Mouse (Mus musculus) heart, adult 2 months (tissue): ENCODE measurements at regions not wholly inside any gene's neighbourhood (a gene's known extent, or its start where the extent isn't known, plus 50 kb on each side); places are given as distances from the start of the nearest gene placed in this dataset.

Source experiments
- DNase-seq, 2 experiments: peaks; one replicate each; pipeline ENCODE4 v3.0.0; 2021
- H3K27ac ChIP-seq: fragments of 200-600 bp; 2 replicates; pipeline ENCODE4 v1.8.1; 2022
- H3K27me3 ChIP-seq: fragments of 200-500 bp; 2 replicates; pipeline ENCODE4 v1.6.1; 2012; ENCODE audit warnings: mild to moderate bottlenecking, low read length, inconsistent platforms, mixed read lengths; ENCODE audit not compliant: control insufficient read depth, insufficient read depth
- H3K36me3 ChIP-seq: fragments of 200-500 bp; 2 replicates; pipeline ENCODE4 v1.6.1; 2012; ENCODE audit warnings: low read length, inconsistent platforms; ENCODE audit not compliant: control insufficient read depth, insufficient read depth
- H3K4me1 ChIP-seq: fragments of 200-500 bp; 2 replicates; pipeline ENCODE4 v1.6.1; 2011; ENCODE audit warnings: low read length; ENCODE audit not compliant: control insufficient read depth, insufficient read depth
- H3K4me3 ChIP-seq: fragments of 200-600 bp; 2 replicates; pipeline ENCODE4 v1.8.1; 2022
- H3K79me2 ChIP-seq: fragments of 200-500 bp; replicated peaks from 2 replicates; pipeline ENCODE4 v1.6.1; 2012; ENCODE audit warnings: mild to moderate bottlenecking, inconsistent platforms, low read length, moderate library complexity, mixed read lengths; ENCODE audit not compliant: control insufficient read depth, insufficient read depth
- H3K9ac ChIP-seq: fragments of 200-500 bp; 2 replicates; pipeline ENCODE4 v1.6.1; 2012; ENCODE audit warnings: low read depth, mild to moderate bottlenecking, control low read depth, inconsistent platforms, low read length, mixed read lengths
- CTCF ChIP-seq: fragments of 200-600 bp; IDR thresholded peaks from 2 replicates; pipeline ENCODE4 v1.8.1; 2022; ENCODE audit warnings: antibody characterized with exemption, mild to moderate bottlenecking, moderate library complexity
- EP300 ChIP-seq: fragments of 200-500 bp; IDR thresholded peaks from 2 replicates; pipeline ENCODE4 v1.6.1; 2011; ENCODE audit warnings: low read depth, low read length, control low read depth; ENCODE audit not compliant: insufficient read depth
- POLR2A ChIP-seq: fragments of 200-500 bp; IDR thresholded peaks from 2 replicates; pipeline ENCODE4 v1.6.1; 2011; ENCODE audit warnings: mild to moderate bottlenecking, low read depth, low read length, control low read depth; ENCODE audit not compliant: insufficient read depth
- WGBS: fragments of 180-500 bp; shearing (Covaris S2); methylation state at CpG from one replicate; pipeline ENCODE4 v1.1.7; 2018; 5-methylcytosine and 5-hydroxymethylcytosine counted together
- intact Hi-C: fragments of 180-260 bp; cut with DNase I; formaldehyde crosslinking; loops from one replicate; pipeline ENCODE4 v1.15.1; 2025

DNA sequence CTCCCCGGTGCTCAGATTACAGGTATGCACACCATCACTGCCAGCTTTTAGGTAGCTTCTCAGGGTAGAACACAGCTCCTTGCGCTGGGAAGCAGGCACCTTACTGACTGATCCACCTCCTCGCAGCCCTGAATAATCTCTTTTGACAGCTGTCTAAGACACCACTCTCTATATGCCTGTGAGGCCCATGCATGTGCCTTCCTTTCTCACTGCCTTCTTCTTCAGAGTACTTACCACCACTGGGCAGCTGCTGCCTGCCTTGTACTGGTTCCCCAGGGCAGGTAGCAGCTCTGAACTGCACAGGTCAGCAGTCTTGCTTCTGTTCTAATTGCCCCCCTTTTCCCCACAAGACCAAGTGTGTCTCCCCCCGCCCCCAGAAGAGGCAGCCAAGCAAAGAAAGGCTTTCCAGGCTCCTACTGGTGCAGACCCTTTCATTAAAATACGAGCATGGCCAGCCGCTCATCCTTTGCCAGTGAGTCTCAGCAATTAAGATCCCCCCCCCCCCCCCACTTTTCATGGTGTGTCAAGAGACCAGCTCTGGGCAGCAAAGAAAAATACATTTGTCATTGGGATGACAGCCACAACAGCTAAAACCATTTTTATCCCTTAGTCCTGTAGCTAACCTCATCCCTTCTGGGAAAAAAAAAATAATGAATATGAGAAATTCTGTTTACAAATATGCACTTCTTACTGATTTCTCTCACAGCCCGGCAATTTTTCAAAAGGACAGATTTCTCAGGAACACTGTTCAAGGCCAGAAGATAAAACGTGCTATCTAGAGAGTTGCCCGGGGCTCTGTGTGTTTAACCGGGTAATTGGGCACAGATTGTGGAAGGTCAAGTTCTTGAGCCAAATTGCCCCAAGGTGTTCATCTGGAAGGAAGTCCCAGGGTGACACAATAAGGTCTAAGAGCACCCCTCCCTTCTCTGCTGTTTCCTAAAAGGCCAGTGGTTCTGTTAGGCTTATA is 213.9 kb upstream of the Cxcr4 start:
- Histone ChIP-seq H3K4me3 (no peak overlapping the region), H3K27ac (no peak overlapping the region), H3K9ac (no peak overlapping the region), H3K36me3 (no peaks in the 10 kb centered on the region), H3K27me3 (no peaks in the 10 kb centered on the region), H3K4me1 (no peaks in the 10 kb centered on the region), H3K79me2 (no peaks in the 10 kb centered on the region)
- 68% methylated on average over 10 of the region's 10 CpGs for WGBS
- DNase-seq, result no peak
- no peak for TF ChIP-seq EP300
- TF ChIP-seq POLR2A, result no peak
- no peak for TF ChIP-seq CTCF
- intact Hi-C loops, result no loop called here

DNA sequence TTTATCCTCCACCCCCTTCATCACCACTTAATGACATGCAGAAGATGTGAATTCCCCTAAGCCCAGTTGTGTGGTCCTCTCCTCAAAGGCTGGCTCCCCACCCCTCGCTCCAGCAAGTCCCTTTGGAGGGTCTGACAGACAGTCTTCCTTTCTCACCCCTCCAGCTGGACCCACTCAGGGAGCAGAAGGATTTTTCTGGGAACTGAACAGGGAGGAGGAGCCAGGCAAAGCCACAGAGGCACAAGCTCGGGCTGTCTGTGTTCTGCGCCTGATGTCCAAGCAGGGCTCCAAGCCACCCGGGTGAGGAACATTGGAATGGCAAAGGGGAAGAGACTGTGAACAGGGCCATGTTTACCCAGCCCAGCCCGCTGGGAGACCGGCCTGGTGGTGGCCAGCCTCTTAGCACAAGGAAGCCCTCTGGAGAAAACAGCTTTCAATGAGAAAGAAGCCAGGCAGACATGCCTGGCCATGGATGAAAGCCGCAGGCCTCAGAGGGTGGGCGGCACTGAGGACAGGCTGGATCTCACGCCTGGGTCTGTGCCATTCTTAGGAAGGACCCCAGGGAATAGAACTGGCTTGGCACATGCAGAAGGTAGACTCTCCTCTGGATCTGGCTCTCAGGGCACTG is 211.5 kb upstream of the Cxcr4 start:
- intact Hi-C loops, result no loop called here
- whole genome bisulfite sequencing, result 20% methylated on average over 9 of the region's 9 CpGs
- no peak overlapping the region for H3K4me3 ChIP-seq
- peak in 1 of 2 experiments; percentile 29 for DNase-seq
- no peak overlapping the region for H3K9ac ChIP-seq
- H3K4me1 ChIP-seq, result no peaks in the 10 kb centered on the region
- TF ChIP-seq EP300 (no peak), CTCF (no peak), POLR2A (no peak)
- H3K27ac ChIP-seq, result no peak overlapping the region
- H3K36me3 ChIP-seq, result no peaks in the 10 kb centered on the region
- no peaks in the 10 kb centered on the region for H3K79me2 ChIP-seq
- H3K27me3 ChIP-seq, result no peaks in the 10 kb centered on the region

DNA sequence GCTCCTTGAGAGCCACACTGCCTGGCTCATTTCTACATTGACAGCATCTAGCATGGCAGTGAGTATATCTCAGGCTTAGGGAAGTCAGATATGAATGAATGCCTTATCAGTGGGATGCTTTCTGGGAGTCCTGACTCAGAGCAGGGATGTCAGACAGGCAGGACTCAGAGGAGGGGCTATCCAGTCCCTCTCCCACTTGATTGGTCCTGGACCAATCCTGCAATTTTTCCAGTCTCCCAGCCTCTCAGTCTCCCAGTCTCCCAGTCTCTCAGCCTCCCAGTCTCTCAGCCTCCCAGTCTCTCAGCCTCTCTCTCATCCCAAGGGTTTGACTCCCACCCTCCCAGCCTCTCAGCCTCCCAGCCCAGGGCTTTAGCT is 211.0 kb upstream of the Cxcr4 start:
- H3K4me1 ChIP-seq, result no peaks in the 10 kb centered on the region
- H3K79me2 ChIP-seq, result no peaks in the 10 kb centered on the region
- intact Hi-C loops, result no loop called here
- no peak for DNase-seq
- H3K36me3 ChIP-seq, result no peaks in the 10 kb centered on the region
- no peaks in the 10 kb centered on the region for H3K27me3 ChIP-seq
- TF ChIP-seq POLR2A (no peak), CTCF (no peak), EP300 (no peak)
- H3K9ac ChIP-seq, result no peak overlapping the region
- no peak overlapping the region for H3K4me3 ChIP-seq
- H3K27ac ChIP-seq, result no peak overlapping the region

DNA sequence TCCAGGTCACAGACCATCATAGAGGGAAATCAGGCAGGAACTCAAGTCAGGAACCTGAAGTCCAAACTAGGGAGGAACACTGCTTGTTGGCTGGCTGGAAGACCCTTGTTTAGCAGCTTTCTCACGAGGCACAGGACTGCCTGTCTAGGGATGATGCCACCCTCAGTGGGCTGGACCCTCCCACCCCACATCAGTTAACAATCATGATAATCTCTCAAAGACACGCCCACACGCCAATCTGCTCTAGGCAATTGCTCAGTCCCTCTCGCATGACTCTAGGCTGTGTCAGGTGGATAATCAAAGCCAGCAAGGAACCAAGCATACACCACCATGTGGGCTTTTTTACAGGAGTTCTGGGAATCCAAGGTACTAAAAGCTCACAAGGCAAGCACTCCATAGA is 206.6 kb upstream of the Cxcr4 start:
- H3K4me1 ChIP-seq, result no peaks in the 10 kb centered on the region
- no peaks in the 10 kb centered on the region for H3K27me3 ChIP-seq
- no peak for DNase-seq
- H3K36me3 ChIP-seq, result no peaks in the 10 kb centered on the region
- no peak overlapping the region for H3K27ac ChIP-seq
- 78% methylated on average over 4 of the region's 4 CpGs for WGBS
- no peak overlapping the region for H3K4me3 ChIP-seq
- no peak for TF ChIP-seq EP300
- TF ChIP-seq CTCF, result no peak
- TF ChIP-seq POLR2A, result no peak
- intact Hi-C loops, result no loop called here
- no peak overlapping the region for H3K9ac ChIP-seq
- H3K79me2 ChIP-seq, result no peaks in the 10 kb centered on the region

DNA sequence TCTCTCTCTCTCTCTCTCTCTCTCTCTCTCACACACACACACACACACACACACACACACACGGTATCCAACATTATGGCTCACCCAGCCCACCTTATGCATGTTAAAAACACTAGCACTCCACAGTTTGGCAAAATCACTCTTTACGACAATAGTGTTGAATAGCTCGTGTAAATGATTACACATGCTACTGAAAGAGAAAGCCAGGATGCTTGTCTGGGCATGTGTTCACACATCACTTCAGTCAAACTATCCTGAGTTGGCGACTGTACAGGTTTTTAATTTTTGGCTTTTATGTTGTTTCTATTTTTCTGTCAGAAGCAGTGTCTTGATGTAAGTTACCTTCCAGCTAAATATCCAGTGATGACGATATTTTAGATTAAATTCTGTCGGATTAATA is 203.6 kb upstream of the Cxcr4 start:
- Histone ChIP-seq H3K36me3 (no peaks in the 10 kb centered on the region), H3K79me2 (no peaks in the 10 kb centered on the region), H3K4me1 (no peaks in the 10 kb centered on the region), H3K9ac (no peak overlapping the region), H3K4me3 (no peak overlapping the region), H3K27me3 (no peaks in the 10 kb centered on the region), H3K27ac (no peak overlapping the region)
- intact Hi-C loops, result no loop called here
- WGBS, result 74% methylated on average over 6 of the region's 6 CpGs
- TF ChIP-seq POLR2A (no peak), CTCF (no peak)
- DNase-seq, result no peak

DNA sequence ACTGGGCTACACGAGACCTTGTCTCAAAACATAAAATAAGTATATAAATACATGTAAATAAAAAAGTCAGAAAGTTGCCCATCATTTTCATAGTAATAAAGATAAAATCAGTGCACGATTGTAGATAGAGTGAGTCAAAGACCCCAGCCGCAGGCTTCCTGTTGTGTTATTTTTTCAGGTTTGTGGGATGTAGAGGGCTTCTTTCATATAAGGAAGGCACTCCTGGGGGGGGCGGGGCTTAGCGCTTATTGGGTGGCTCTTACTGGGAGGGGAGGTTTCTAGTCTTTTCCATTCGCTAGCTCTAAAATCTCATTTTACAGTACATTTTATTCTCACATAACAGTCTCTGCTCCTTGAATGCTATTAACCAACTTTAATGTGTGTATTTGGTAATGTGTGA is 198.8 kb upstream of the Cxcr4 start:
- WGBS, result 91% methylated on average over 6 of the region's 6 CpGs
- DNase-seq, result no peak
- no peak overlapping the region for H3K4me3 ChIP-seq

More for the DNA sequence above, 198.8 kb upstream of the Cxcr4 start:
- no peaks in the 10 kb centered on the region for H3K79me2 ChIP-seq
- TF ChIP-seq CTCF (no peak), EP300 (no peak), POLR2A (no peak)
- H3K4me1 ChIP-seq, result no peaks in the 10 kb centered on the region; the same call in 1 of the 2 replicates
- no peak overlapping the region for H3K27ac ChIP-seq
- no peak overlapping the region for H3K9ac ChIP-seq
- no peaks in the 10 kb centered on the region for H3K27me3 ChIP-seq
- H3K36me3 ChIP-seq, result no peaks in the 10 kb centered on the region
- intact Hi-C loops, result no loop called here
